Mouse (Mus musculus) limb, embryonic 14.5 days (tissue): ENCODE measurements around the gene Kif27. TPM values are rescaled to one million over a fixed set of nuclear protein-coding genes. Genes with fewer than 3 reads are reported as not detected.
"Not testable (repeated sequence)": the region's sequence is repeated elsewhere in the genome, so short reads cannot be mapped to it uniquely, and the experiment has no call there.

Experiments
- ATAC-seq: fragments of 200-750 bp; cut with Nextera tagmentation; 2 replicates; pipeline ENCODE4 v1.8.0; 2017; ENCODE audit warnings: low read depth, moderate number of reproducible peaks, moderate TSS enrichment; ENCODE audit not compliant: low FRiP score
- DNase-seq: peaks from one replicate; pipeline ENCODE4 v3.0.0-alpha.2; 2015; ENCODE audit warnings: low spot score
- H3K27ac ChIP-seq: fragments of 300-500 bp; sonication (generic); replicated peaks from 2 replicates; pipeline ENCODE4 v1.5.1; 2014; ENCODE audit warnings: low read depth, mild to moderate bottlenecking, low read length, moderate library complexity, mixed read lengths
- H3K27me3 ChIP-seq: fragments of 300-500 bp; sonication (generic); 2 replicates; pipeline ENCODE4 v1.6.1; 2014; ENCODE audit warnings: low read length, mixed read lengths; ENCODE audit not compliant: control insufficient read depth, insufficient read depth
- H3K36me3 ChIP-seq: fragments of 300-500 bp; sonication (generic); 2 replicates; pipeline ENCODE4 v1.6.1; 2014; ENCODE audit warnings: mild to moderate bottlenecking, low read length, moderate library complexity, mixed read lengths; ENCODE audit not compliant: control insufficient read depth, insufficient read depth
- H3K4me1 ChIP-seq: fragments of 300-500 bp; sonication (generic); 2 replicates; pipeline ENCODE4 v1.6.1; 2014; ENCODE audit warnings: antibody characterized with exemption, low read length, mixed read lengths; ENCODE audit not compliant: control insufficient read depth, insufficient read depth
- H3K4me2 ChIP-seq: fragments of 300-500 bp; sonication (generic); replicated peaks from 2 replicates; pipeline ENCODE4 v1.6.1; 2014; ENCODE audit warnings: low read depth, mild to moderate bottlenecking, low read length, moderate library complexity; ENCODE audit not compliant: severe bottlenecking
- H3K4me3 ChIP-seq: fragments of 300-500 bp; sonication (generic); replicated peaks from 2 replicates; pipeline ENCODE4 v1.5.1; 2014; ENCODE audit warnings: low read length
- H3K9ac ChIP-seq: fragments of 300-500 bp; sonication (generic); 2 replicates; pipeline ENCODE4 v1.6.1; 2014; ENCODE audit warnings: mild to moderate bottlenecking, low read depth, low read length, moderate library complexity; ENCODE audit not compliant: severe bottlenecking
- H3K9me3 ChIP-seq: fragments of 300-500 bp; sonication (generic); 2 replicates; pipeline ENCODE4 v1.6.1; 2016; ENCODE audit warnings: low read length; ENCODE audit not compliant: control insufficient read depth
- POLR2A ChIP-seq: fragments of 200-500 bp; IDR thresholded peaks from 2 replicates; pipeline ENCODE4 v1.8.0; 2012; ENCODE audit warnings: inconsistent platforms, mild to moderate bottlenecking, moderate library complexity, borderline replicate concordance; ENCODE audit not compliant: insufficient read depth, insufficient read length; ENCODE audit errors: extremely low read depth
- WGBS: fragments of 180-500 bp; shearing (Covaris S2); extraction: QIAGEN DNeasy Blood & Tissue Kit; methylation state at CpG from one replicate; pipeline ENCODE4 v1.1.7; 2014; 5-methylcytosine and 5-hydroxymethylcytosine counted together
- polyA plus RNA-seq, 2 experiments: library from polyadenylated mRNA; depleted of rRNA in 1 of 2; stranded (reverse) in 1 of 2; unstranded in 1 of 2; fragments of >200 nt; fragmentation: Nextera tagmentation in 1 of 2; extraction: Ambion mirVana in 1 of 2; gene quantifications; 2 replicates each; pipeline versions ENCODE4 v1.2.1 to v1.2.3; 2012 to 2014

Gene Kif27
- polyA plus RNA-seq, 2 experiments: 0.39 to 0.89 TPM

DNA sequence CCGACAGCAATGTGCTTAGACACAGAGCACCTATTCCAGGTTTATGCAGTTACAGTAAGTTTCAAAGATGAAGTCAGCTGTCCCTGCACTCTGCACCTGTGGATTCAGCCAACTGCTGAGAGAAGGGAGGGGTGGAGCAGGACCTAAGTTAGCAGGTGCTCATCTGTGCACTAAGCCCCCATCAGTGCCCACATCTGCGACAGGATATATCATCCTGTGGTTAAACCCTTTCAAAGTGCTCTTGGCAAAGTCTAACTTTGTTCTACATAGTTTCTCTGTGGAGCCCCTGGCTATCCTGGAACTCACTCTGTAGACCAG, 14.2 kb upstream of the Kif27 start:
- Histone ChIP-seq H3K4me3 (no peak overlapping the region), H3K4me1 (no peaks in the 10 kb centered on the region), H3K9ac (no peak overlapping the region), H3K27ac (no peak overlapping the region), H3K4me2 (no peak overlapping the region), H3K27me3 (no peaks in the 10 kb centered on the region), H3K36me3 (no peaks in the 10 kb centered on the region), H3K9me3 (no peaks in the 10 kb centered on the region)
- no peak for TF ChIP-seq POLR2A
- ATAC-seq (no peak), DNase-seq (no peak)
- WGBS: 88% methylated on average over 2 of the region's 2 CpGs

DNA sequence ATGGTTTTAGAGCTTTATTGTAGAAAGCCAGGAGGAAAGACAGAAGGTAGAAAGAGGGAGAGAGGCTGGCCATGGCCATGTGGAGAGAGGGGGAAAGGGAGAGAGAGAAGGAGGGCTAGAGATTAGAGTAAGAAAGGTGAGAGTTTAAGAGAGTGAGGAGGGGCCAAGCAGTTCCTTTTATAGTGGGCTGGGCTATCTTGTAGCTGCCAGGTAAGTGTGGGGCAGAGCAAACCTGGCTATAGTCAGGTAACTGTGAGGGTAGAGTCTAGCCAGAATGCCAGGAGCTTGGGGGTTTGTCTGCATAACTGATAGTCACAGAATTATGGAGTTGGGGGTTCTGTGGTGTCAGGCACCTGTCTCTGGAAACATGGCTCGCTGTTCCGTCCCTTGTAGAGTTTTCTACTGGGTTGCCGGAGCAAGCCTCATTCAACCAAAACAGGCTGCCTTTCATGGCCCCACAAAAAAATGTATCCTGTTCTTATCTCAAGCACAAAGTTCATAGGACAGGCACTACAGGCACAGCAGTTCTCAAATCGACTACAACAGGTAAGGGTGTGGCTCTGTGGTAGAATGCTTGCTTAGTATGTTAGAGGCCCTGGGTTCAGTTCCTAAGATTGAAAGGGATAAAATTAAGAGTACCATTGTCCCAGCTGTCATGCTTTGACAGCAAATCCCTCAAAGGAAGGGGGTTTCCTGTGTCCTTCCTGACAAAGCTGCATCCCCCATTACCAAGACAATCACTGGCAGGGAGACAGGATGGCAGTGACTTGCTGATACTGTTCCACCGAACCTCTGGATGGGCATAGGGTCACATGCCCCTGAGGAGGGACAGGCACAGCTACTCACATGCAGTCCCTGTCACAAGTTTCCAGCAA, 13.6 kb upstream of the Kif27 start:
- H3K27ac ChIP-seq: no peak overlapping the region
- no peaks in the 10 kb centered on the region for H3K27me3 ChIP-seq
- H3K9ac ChIP-seq: no peak overlapping the region
- no peaks in the 10 kb centered on the region for H3K4me1 ChIP-seq
- no peak for DNase-seq
- no peaks in the 10 kb centered on the region for H3K36me3 ChIP-seq
- no peaks in the 10 kb centered on the region for H3K9me3 ChIP-seq
- no peak overlapping the region for H3K4me3 ChIP-seq
- WGBS: 82% methylated on average over 5 of the region's 5 CpGs
- TF ChIP-seq POLR2A: no peak
- ATAC-seq: no peak
- no peak overlapping the region for H3K4me2 ChIP-seq

DNA sequence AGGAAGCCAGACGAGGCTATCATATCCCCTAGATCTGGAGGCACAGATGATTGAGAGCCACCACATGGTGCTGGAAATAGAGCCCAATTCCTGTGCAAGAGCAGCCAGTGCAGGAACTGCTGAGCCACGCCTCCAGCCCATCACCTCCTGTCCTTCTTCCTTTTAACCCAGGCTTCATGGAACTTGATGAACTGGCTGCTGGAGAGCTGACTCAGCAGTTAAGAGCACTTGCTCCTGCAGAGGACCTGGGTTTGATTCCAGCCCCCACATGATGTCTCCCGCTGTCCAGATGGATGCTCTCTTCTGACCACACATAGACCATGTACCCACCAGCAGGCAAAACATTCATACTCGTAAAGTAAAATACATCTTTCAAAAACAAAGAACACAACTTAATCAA, 9.9 kb upstream of the Kif27 start:
- H3K4me2 ChIP-seq: no peak overlapping the region
- ATAC-seq (no peak), DNase-seq (no peak)
- H3K36me3 ChIP-seq: no peaks in the 10 kb centered on the region
- H3K4me1 ChIP-seq: no peaks in the 10 kb centered on the region
- no peaks in the 10 kb centered on the region for H3K9me3 ChIP-seq
- no peaks in the 10 kb centered on the region for H3K27me3 ChIP-seq
- H3K4me3 ChIP-seq: no peak overlapping the region
- 68% methylated on average over 4 of the region's 4 CpGs for WGBS
- H3K27ac ChIP-seq: no peak overlapping the region
- TF ChIP-seq POLR2A: no peak
- no peak overlapping the region for H3K9ac ChIP-seq

DNA sequence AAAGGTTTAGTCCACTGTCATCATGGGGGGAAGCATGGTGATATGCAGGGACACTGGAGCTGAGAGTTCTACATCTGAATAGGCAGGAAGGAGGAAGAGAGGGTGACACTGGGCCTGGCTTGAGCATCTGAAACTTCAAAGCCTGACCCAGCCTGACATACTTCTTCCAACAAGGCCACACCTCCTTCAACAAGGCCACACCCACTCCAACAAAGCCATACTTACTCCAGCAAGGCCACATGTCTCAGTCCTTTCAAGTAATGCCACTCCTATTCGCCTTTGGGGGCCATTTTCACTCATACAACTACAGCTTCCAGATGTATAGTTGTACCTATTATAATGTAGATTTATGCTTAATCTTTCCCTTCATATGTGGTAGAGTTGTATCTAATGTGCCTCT, 8.7 kb upstream of the Kif27 start:
- Histone ChIP-seq H3K9ac (no peak overlapping the region), H3K27ac (no peak overlapping the region), H3K4me3 (no peak overlapping the region), H3K27me3 (no peaks in the 10 kb centered on the region), H3K4me1 (no peaks in the 10 kb centered on the region), H3K9me3 (no peaks in the 10 kb centered on the region), H3K4me2 (no peak overlapping the region), H3K36me3 (no peaks in the 10 kb centered on the region)
- TF ChIP-seq POLR2A: no peak
- no peak for DNase-seq
- ATAC-seq: no peak
- 50% methylated on average over 1 of the region's 1 CpGs for WGBS

DNA sequence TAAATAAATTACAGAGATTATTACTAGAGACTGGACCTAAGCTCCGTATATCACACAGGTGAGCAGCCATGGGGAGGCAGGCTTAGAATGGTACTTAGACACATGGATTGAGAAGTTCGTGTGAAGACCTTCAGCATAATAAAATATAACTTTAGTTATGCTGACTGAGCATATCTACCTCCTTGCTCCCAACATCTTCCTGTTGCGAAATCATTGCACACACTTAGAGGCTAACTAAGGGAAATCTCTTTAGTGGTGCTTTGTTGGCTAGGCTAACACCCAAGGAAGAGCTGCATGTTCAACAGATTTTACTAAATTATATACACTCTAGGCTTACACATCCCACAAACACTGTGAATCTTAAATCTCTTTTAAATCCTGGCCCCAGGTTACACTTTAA, 7.5 kb upstream of the Kif27 start:
- Histone ChIP-seq H3K9ac (no peak overlapping the region), H3K27ac (no peak overlapping the region), H3K4me2 (no peak overlapping the region), H3K4me3 (no peak overlapping the region), H3K27me3 (no peaks in the 10 kb centered on the region), H3K9me3 (no peaks in the 10 kb centered on the region), H3K36me3 (no peaks in the 10 kb centered on the region), H3K4me1 (no peaks in the 10 kb centered on the region)
- 88% methylated on average over 3 of the region's 3 CpGs for WGBS
- TF ChIP-seq POLR2A: no peak
- ATAC-seq: no peak
- DNase-seq: no peak

DNA sequence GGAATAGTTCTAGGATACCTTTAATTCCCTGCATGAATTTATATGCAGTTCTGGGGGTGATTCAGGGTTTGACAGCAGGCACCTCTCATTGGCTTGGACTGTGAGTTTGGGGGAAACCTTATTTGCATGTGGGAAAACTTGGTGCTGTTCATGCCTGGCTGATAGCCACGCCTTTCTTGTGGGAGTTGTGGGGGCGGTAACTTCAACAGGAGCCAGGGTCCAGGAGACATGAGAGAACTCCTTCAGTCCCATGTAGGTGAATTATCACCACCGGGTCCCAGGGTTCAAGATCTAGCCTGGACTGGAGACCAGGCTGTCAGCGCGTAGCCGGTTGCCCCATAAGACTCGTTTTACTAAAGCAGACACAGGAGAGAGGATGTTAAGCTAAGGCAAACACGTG, 6.3 kb upstream of the Kif27 start:
- not testable (repeated sequence) for H3K9me3 ChIP-seq, H3K4me2 ChIP-seq, DNase-seq, H3K27ac ChIP-seq, ATAC-seq, H3K4me3 ChIP-seq, H3K9ac ChIP-seq, H3K27me3 ChIP-seq, H3K36me3 ChIP-seq, H3K4me1 ChIP-seq
- 79% methylated on average over 8 of the region's 8 CpGs for WGBS
